8 mouse cellular contexts compared by ENCODE assay signal in the genomic region with DNA sequence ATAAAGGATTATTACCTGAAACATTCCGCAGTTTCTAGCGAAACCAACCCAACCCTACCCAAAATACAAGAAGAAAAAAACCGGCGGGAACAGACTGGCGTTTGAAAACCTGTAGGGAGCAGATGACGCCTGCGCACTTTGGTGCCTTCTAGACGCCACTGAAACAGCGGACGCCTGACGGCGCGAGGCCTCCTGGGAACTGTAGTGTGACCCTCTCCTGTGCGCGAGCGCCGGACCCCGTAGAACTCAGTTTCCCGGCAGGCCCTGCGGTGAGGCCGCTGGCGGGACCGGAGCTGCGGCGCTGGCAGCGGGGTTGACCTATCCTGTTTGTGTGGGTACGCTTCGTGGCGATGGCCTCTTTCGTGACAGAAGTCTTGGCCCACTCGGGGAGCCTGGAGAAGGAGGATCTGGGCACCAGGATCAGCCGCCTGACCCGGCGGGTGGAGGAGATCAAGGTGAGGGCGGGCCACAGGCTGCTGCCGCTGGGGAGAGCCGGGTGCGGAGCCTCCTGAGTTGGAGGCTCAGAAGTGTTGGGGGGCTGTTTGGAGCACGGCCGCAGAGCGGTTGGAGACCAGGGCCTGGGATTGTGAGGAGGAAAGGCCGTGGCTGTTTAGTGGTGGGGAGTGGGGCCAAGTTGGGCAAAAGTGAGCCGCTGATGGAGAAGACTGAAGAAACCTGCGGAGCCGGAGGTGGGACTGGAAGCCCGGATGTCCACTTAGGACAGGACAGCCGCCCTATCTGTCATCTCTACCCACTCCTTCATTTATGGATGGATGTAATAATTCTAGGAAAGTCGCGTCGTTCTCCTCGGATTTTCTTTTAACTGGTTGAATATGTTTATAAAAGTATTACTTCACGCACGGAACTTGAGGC. TPM values are rescaled to one million over a fixed set of nuclear protein-coding genes. Genes with fewer than 3 reads are reported as not detected.
A peak's percentile ranks its signal among the peaks of the same experiment; 100 is the strongest.
DNase-seq lines count a peak whose midpoint lies in the region; ATAC-seq lines count a peak whose summit lies in the region.

TSS of gene Zw10 (plus strand) at position 281 of the 873 bp plus-strand sequence.

- peak; percentile 99 for ATAC-seq in CD4-positive, CD25-positive, alpha-beta regulatory T cell, adult 4 months
- peak; percentile 98 for ATAC-seq in heart, embryonic 14.5 days (ENCODE audit: insufficient number of reproducible peaks, insufficient read depth, low FRiP score, low read depth)
- ATAC-seq in liver, embryonic 13.5 days (ENCODE audit: low read depth): peak; percentile 100
- ATAC-seq in stomach, embryonic 16.5 days (ENCODE audit: insufficient read depth, low FRiP score): peak; percentile 99

- H3K27ac ChIP-seq in heart, embryonic 14.5 days (replicated peaks in 1 of 2; ENCODE audit: control insufficient read depth in 1 of 2, insufficient read depth in 1 of 2, low read depth in 2 of 2, low read length in 2 of 2): peak within 1 kb of the TSS; percentile 63 to 74; a peak in 3 of 4 replicates
- peak within 1 kb of the TSS; percentile 60 for H3K27ac ChIP-seq in liver, embryonic 13.5 days
- peak within 1 kb of the TSS; percentile 67 for H3K27ac ChIP-seq in stomach, embryonic 16.5 days (ENCODE audit: low read length)

- H3K4me1 ChIP-seq in heart, embryonic 14.5 days (ENCODE audit: control insufficient read depth in 2 of 2, insufficient read depth in 2 of 2, low read length in 2 of 2): peaks cover 5 to 16% of the 10 kb centered on the region in 2 experiments
- peaks cover 21% of the 10 kb centered on the region for H3K4me1 ChIP-seq in liver, embryonic 13.5 days (replicated peaks)
- H3K4me1 ChIP-seq in stomach, embryonic 16.5 days (ENCODE audit: control insufficient read depth, insufficient read depth, low read length): peaks cover 8% of the 10 kb centered on the region

- peak within 1 kb of the TSS; percentile 93 for H3K9ac ChIP-seq in heart, embryonic 14.5 days (ENCODE audit: low read length)
- peak within 1 kb of the TSS; percentile 89 for H3K9ac ChIP-seq in liver, embryonic 13.5 days
- H3K9ac ChIP-seq in stomach, embryonic 16.5 days (ENCODE audit: low read length): peak within 1 kb of the TSS; percentile 91

- peak; percentile 90 for DNase-seq in c-Kit-negative CD71-positive TER-119-positive erythroid progenitor cells, embryonic 14.5 days (ENCODE audit: low read depth, low spot score)
- DNase-seq in fibroblast of lung, adult 2 months (ENCODE audit: low read depth): peak; percentile 90
- DNase-seq in kidney, postnatal 14 days: peak; percentile 96
- peak; percentile 93 for DNase-seq in liver, embryonic 13.5 days
- peak; percentile 93 for DNase-seq in neural tube, embryonic 10.5 days (ENCODE audit: extremely low spot score, low spot score)

- no peaks in the 10 kb centered on the region for H3K27me3 ChIP-seq in heart, embryonic 14.5 days (ENCODE audit: control insufficient read depth, insufficient read depth, low read length)
- H3K27me3 ChIP-seq in liver, embryonic 13.5 days: no peaks in the 10 kb centered on the region
- H3K27me3 ChIP-seq in stomach, embryonic 16.5 days (ENCODE audit: control insufficient read depth, insufficient read depth, low read length): no peaks in the 10 kb centered on the region

- under 1% methylated on average over 53 of the region's 53 CpGs for WGBS in heart, embryonic 14.5 days
- under 1% methylated on average over 53 of the region's 53 CpGs for WGBS in liver, embryonic 13.5 days (ENCODE audit: insufficient replicate concordance)
- under 1% methylated on average over 53 of the region's 53 CpGs for WGBS in stomach, embryonic 16.5 days

- no peaks in the 10 kb centered on the region for H3K9me3 ChIP-seq in heart, embryonic 14.5 days (ENCODE audit: control insufficient read depth, low read length)
- no peaks in the 10 kb centered on the region for H3K9me3 ChIP-seq in liver, embryonic 13.5 days (replicated peaks)
- H3K9me3 ChIP-seq in stomach, embryonic 16.5 days (replicated peaks; ENCODE audit: control insufficient read depth, low read length): no peaks in the 10 kb centered on the region

- peaks cover 23% of the 10 kb centered on the region for H3K36me3 ChIP-seq in heart, embryonic 14.5 days (ENCODE audit: control insufficient read depth, insufficient read depth, low read length)
- peaks cover 23% of the 10 kb centered on the region for H3K36me3 ChIP-seq in liver, embryonic 13.5 days
- H3K36me3 ChIP-seq in stomach, embryonic 16.5 days (ENCODE audit: control insufficient read depth, insufficient read depth, low read length): no peaks in the 10 kb centered on the region

- peak within 1 kb of the TSS; percentile 89 to 91 for H3K4me3 ChIP-seq in heart, embryonic 14.5 days (ENCODE audit: control insufficient read depth in 1 of 2, insufficient read depth in 1 of 2, low read depth in 1 of 2, low read length in 2 of 2)
- H3K4me3 ChIP-seq in liver, embryonic 13.5 days (replicated peaks): peak within 1 kb of the TSS; percentile 90
- H3K4me3 ChIP-seq in stomach, embryonic 16.5 days (replicated peaks; ENCODE audit: low read length): peak within 1 kb of the TSS; percentile 87

- H3K4me2 ChIP-seq in heart, embryonic 14.5 days (ENCODE audit: low read length): peak within 1 kb of the TSS; percentile 80
- peak within 1 kb of the TSS; percentile 69 for H3K4me2 ChIP-seq in liver, embryonic 13.5 days
- peak within 1 kb of the TSS; percentile 73 for H3K4me2 ChIP-seq in stomach, embryonic 16.5 days (ENCODE audit: low read depth, low read length)

RNA-seq across cellular contexts. Expression of gene Zw10, which starts in this region (rescaled TPM):
- polyA plus RNA-seq in CD4-positive, CD25-positive, alpha-beta regulatory T cell, adult 4 months (2017; shearing (Covaris generic)): 10 to 100 TPM; 39.4 to 49.4 TPM
- 24.9 and 26.0 TPM in 2 replicates for polyA plus RNA-seq in heart, embryonic 14.5 days (2014; fragmentation: Nextera tagmentation; extraction: Ambion mirVana)
- 24.0 and 29.3 TPM in 2 replicates for polyA plus RNA-seq in liver, embryonic 13.5 days (2015; fragmentation: Nextera tagmentation; extraction: Ambion mirVana)
- polyA plus RNA-seq in stomach, embryonic 16.5 days (2015; fragmentation: Nextera tagmentation; extraction: Ambion mirVana): 34.9 and 35.9 TPM in 2 replicates

Comparison
In these comparisons a context has a peak if more than half of its experiments do, and no peak if none do; other contexts are left out.
1. Peak in every context shown above with its lines: DNase-seq, ATAC-seq, H3K4me3 ChIP-seq and H3K27ac ChIP-seq.